Mouse (Mus musculus): ENCODE data around the gene Ebf1.

- no peak for TF ChIP-seq CTCF (IDR thresholded peaks at IDR 0.05; ENCODE audit: control insufficient read depth, insufficient read depth, insufficient replicate concordance, low read depth, low read length)
- no peak for TF ChIP-seq POLR2A (IDR thresholded peaks at IDR 0.05; ENCODE audit: control insufficient read depth, low read depth, low read length)
Observed at GRCm38 (mm10) chr11:44884337-44884736, 267.2 kb downstream of the Ebf1 start.
